Mouse (Mus musculus): ENCODE data around the gene Csn1s2b. TPM values are rescaled to one million over a fixed set of nuclear protein-coding genes. Genes with fewer than 3 reads are reported as not detected.
"Not testable (repeated sequence)": the region's sequence is repeated elsewhere in the genome, so short reads cannot be mapped to it uniquely, and the experiment has no call there.

Gene Csn1s2b
- not detected for total RNA-seq (2021)

DNA sequence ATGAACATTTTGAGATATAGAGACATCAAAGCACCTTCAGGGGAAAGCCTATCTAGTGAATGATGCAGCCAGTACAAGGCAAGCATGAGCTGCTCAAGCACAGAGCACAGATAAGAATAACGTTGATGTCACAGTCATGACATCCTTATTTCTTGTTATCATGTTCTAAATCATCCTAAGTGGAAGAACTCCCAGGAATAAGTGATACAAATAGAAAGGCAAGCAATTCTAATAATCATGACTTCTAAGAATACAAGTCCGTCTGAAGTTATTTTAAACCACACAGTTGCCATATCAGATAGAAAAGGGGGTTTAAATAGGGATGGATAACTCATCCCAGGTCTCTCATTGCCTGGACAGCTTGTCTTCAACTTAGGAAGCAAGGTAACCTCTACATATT is at the start of gene Csn1s2b:
TSS of gene Csn1s2b (plus strand) at position 301 of the 400 bp plus-strand sequence.
- intact Hi-C loops (cut with DNase I): no loop called here
- no peak for DNase-seq

DNA sequence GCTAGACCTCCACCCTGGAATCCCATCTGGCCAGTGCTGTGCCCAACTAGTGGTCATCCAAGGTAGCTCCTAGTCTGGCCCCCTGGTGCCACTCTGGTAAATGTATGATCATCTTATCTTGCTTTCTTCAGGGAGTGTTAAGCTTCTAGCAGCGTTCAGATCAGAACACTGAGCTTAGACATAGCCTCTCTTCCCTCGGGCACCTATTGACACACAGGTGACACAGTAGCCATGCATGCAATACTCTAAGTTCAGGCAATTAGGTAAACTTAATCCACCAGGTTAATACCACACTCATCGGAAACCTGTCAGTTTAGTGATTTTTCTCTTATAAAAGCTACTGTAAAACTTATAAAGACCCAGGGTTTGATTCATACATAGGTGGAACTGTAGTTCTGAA is 43.3 kb upstream of the Csn1s2b start:
- DNase-seq: no peak
- intact Hi-C loops (cut with DNase I): no loop called here

DNA sequence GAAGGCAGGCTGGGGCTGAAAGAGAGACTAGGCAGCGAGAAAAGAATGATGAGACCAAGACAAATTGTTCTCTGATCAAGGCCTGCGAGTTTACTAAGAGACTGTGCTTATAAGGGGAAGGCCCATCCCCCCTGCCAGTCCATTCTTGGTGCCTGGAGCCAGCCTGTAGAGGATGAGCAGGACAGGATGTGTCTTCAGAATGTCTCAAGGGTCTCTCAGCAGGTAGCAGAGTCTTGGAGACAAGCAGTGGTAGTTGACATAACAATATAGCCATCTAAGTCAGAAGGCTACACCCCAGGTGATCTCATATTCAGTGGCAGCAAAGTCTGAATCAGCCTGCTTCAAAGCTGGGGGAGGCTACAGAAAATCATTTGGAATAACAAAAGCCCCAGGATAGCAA is 35.7 kb upstream of the Csn1s2b start:
- DNase-seq; intact Hi-C loops (cut with DNase I): not testable (repeated sequence)

DNA sequence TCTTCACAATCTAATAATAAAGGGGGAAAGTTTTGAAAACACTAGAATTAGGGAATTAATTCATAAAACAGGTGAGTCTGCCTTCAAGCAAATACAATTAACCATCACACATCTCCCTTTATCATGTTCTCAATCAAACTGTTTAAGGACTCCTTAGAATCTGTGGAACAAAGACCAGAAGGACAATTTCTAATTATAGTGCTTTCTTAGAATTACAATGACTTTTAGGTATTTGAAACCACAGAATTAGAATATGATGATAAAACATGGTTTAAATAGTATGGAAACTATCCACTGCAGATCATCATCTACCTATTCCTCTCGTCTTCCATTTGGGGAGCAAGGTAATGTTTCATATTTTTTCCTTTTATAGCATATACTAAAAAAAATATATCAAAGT is 33.6 kb upstream of the Csn1s2b start, which contains the start of gene Csn1s2a:
TSS of gene Csn1s2a (plus strand) at position 301 of the 400 bp plus-strand sequence.
- intact Hi-C loops (cut with DNase I): no loop called here
- DNase-seq: no peak

DNA sequence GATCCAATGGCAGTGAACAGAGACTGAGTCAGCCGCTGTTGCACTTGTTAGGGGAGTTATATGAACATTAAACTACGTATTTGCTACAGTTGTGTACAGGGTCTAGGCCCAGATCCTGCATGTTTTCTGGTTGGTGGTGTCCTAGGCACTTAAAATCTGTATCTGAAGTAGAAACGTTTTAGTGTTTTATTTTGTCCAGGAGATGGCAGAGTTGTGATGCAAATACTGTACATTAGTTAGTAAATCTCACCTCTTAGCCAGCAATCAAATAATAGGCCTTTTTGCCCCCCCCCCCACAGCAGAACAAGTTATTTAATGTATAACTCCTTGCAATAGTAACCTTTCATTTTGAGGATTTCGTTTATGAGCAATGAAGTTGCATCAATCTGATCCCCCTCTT is 25.2 kb upstream of the Csn1s2b start:
- intact Hi-C loops (cut with DNase I): no loop called here

DNA sequence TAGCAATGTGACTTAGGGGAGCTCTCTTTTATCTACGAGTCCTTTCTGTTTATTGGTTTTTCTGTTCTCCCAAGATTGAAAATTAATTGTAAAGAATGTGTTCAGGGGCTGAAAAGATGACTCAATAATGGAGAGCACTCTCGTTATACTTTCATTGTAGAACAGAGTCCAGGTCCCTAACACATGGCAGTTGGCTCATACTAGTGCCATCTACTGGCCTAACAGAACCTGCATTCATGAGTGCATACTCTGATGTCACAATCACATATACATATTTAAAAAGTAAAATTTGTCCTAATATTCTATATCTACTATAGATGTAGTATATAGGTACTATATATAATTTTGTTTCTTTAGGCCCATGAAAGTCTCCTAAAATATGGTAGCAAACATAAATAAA is 1.4 kb downstream of the Csn1s2b start:
- DNase-seq: no peak
- intact Hi-C loops (cut with DNase I): no loop called here

More for the DNA sequence above, 25.2 kb upstream of the Csn1s2b start:
- no peak for DNase-seq

DNA sequence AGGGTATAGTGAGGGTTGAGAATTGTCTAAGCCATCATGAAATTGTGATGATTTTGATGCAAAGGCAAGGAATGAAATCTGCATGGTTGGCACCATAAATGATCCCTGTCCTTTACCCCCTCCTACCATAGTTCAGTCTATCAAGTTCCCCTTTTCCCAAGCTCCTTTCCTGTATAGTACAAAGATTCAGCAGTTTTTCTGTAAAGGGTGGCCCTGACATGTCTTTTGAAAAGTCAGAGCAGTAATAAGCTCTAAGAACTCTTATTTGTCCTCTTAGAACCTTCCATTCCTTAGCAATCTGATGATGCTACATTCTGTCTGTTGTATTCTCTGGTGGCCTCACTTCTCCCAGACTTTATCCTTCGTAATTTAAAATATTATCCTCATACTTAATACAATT is 17.5 kb downstream of the Csn1s2b start, which contains the start of gene Prr27:
TSS of gene Prr27 (plus strand) at position 301 of the 400 bp plus-strand sequence.
- intact Hi-C loops (cut with DNase I): no loop called here
- no peak for DNase-seq

DNA sequence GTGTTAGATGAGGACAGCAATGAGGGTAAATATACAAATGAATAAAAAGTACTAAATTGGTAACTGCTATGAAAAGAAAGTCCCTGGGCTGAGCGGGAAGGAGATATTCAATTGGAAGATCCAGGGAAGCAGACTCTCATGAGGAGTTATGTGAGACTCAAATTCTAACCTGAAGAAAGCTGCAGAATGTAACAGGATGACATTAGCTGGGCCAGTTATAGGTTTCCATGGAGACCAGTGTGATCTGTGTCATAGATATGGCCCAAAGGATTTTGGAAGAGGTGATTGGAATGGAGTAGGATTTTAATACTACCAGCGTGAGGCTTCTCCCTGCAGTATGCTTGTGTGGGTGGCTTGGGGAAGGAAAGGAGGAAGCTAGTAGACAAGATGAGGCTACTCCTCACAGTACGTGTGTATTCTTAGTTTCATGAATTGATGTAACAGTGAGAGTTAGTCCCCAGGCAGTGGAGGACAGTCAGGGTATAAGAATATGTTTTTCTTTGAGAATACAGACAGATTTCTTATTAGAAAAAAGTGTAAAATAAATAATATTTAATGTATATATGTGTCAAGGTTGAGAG is 47.3 kb downstream of the Csn1s2b start:
- intact Hi-C loops (cut with DNase I): no loop called here
- DNase-seq: no peak

DNA sequence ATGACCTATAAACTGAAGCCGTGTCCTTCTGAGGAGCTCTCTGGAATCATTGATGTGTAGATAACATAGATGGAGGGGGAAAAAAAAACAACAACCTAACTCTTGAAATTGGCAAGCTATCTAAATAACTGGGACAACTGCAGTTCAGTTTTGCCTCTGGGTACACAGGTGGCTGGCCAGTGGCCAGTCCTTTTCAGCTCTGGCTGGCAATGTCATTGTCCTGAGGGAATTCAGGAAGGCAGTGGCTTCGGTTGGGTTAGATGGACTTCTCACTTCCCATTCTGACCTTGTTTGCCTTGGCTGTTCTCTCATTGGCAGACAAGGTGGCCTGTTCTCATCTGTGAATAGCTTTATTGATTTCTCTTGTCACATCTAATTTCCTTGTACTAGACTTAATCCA is 62.2 kb downstream of the Csn1s2b start:
- intact Hi-C loops (cut with DNase I): no loop called here
- DNase-seq: no peak

DNA sequence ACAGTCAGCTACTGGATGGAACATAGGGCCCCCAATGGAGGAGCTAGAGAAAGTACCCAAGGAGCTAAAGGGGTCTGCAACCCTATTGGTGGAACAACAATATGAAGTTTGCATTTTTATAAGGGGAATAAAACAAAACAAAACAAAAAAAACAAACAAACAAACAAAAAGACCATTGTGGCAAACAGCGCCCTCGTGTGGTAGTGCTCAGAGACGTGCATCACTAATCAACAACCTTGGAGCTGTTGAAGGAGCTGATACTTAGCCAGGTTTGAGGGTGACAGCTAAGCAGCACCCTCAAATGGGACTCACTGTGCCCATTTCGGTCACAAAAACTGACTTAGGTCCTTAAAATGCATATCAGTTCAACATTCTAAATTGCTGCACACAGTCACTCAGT is 63.5 kb downstream of the Csn1s2b start:
- no peak for DNase-seq
- intact Hi-C loops (cut with DNase I): no loop called here

Other genes starting within 250 kb of the Csn1s2b start
- gene Sult1d1, start 239.1 kb upstream of the Csn1s2b start, total RNA-seq (2021): not detected
- gene Sult1e1, start 216.5 kb upstream of the Csn1s2b start, total RNA-seq (2021): not detected
- not detected for gene Csn1s1, start 141.9 kb upstream of the Csn1s2b start, total RNA-seq (2021)
- not detected for gene Csn2, start 108.5 kb upstream of the Csn1s2b start, total RNA-seq (2021)
- not detected for gene Csn1s2a, start 33.5 kb upstream of the Csn1s2b start, total RNA-seq (2021)
- not detected for gene Prr27, start 17.6 kb downstream of the Csn1s2b start, total RNA-seq (2021)
- gene Odam, start 76.9 kb downstream of the Csn1s2b start, total RNA-seq (2021): not detected
- not detected for gene Csn3, start 117.5 kb downstream of the Csn1s2b start, total RNA-seq (2021)
- gene 2310003L06Rik, start 161.4 kb downstream of the Csn1s2b start, total RNA-seq (2021): not detected
- gene Gm28434, start 161.4 kb downstream of the Csn1s2b start, total RNA-seq (2021): not detected
- not detected for gene Cabs1, start 171.4 kb downstream of the Csn1s2b start, total RNA-seq (2021)
- gene Smr3a, start 194.5 kb downstream of the Csn1s2b start, total RNA-seq (2021): not detected

All from heart, postnatal 10 days (tissue).